Mouse (Mus musculus): ENCODE measurements around the gene Haus3. TPM values are rescaled to one million over a fixed set of nuclear protein-coding genes. Genes with fewer than 3 reads are reported as not detected.

Haus3 gene
- 40.8 TPM for polyA plus RNA-seq (2014; fragmentation: Illumina TruSeq; extraction: RNeasy Lipid Tissue Mini Kit (QIAGEN cat#74804); ENCODE audit: low read depth, low replicate concordance)

DNA sequence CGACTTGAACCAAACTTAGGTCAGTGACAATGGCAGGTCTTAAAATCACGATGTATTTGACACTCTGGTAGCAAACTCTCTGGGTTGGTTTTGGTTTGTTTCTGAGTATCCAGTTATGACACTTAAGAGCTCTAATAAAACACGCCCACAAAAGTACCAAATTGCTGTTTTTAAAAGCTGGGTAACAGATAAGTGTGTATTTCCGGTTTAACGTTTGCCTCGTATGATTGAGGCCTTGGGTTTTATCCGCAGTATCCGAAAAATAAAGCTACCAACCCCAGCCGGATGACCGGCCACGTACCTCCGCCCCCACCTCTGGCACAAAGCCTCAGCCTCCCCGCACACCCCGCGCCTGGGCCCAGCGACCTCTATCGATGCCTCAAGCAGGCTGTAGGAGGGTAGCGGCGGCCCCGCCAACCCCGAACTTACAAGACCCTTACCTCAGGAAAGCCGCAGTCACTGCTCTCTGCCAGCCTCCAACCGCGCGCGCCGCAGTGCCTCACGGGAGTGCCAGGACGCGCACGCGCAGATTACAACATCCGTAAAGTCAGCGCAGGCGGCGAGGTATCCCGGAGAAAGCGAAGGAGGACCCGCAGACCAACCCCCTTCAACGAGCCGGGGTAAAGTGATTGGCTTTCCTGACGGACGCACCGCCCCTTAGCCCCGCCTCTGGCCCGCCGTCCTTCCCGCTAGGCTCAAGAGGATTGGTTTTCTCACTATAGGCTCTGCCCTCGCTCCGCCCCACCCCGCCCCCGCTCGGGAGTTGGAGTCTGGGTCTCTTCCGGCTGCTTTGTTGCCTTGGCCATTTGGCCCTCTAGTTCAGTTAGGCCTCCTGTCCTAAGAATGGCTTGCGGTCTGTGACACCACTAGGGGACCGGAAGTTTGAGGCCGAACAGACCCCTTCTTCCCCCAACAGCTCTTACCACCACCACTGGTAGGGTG is at the start of gene Haus3, which contains the start of gene Poln:
Haus3 (minus strand) TSS at position 578 of the 942 bp plus-strand sequence.
Poln (minus strand) TSS at position 499 of the 942 bp plus-strand sequence.

DNA sequence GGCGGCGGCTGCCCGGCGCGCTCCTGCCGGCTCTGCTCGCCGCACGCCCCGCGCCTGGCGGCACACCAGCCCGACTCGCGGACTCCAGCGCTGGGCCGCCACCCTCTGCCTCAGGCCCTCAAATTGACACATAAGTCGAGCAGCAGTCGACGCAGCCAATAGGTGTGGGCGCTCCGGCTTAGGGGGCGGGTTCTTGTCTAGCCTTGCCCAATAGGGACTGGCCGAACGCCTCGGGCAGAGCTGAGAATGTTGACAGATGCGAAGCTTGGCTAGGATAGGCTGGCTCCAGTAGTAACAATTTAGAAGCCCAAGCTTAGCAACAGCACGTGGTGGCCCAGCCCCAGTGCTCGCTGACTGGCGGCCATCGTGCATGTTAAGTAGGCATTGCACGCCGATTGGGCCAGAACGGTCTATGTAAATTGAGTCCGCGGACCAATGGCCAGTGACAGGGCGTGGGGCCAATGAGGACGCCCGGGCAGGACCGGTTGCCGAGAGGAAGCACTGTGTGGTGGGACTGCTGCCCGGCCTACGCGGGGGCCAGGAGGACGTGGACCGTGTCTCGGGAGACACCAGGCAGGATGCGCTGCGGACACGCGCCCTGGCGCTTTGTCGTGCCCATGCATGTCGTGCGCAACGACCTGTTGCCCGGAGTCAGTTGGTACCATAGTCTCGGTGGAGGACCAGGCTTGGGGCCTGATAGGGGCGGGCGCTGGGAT is 18.4 kb upstream of the Haus3 start, which contains the start of gene Mxd4:
Mxd4 (minus strand) TSS at position 120 of the 716 bp plus-strand sequence.

Other genes starting within 250 kb of the Haus3 start
- 4.2 TPM for gene Nelfa, start 233.1 kb downstream of the Haus3 start, polyA plus RNA-seq (2014; fragmentation: Illumina TruSeq; extraction: RNeasy Lipid Tissue Mini Kit (QIAGEN cat#74804); ENCODE audit: low read depth, low replicate concordance)
- not detected for gene Gm1673, start 186.1 kb downstream of the Haus3 start, polyA plus RNA-seq (2014; fragmentation: Illumina TruSeq; extraction: RNeasy Lipid Tissue Mini Kit (QIAGEN cat#74804); ENCODE audit: low read depth, low replicate concordance)
- gene Nat8l, start 173.5 kb downstream of the Haus3 start, polyA plus RNA-seq (2014; fragmentation: Illumina TruSeq; extraction: RNeasy Lipid Tissue Mini Kit (QIAGEN cat#74804); ENCODE audit: low read depth, low replicate concordance), result 0.13 TPM
- 0.19 TPM for gene Poln, start 79 bp downstream of the Haus3 start, polyA plus RNA-seq (2014; fragmentation: Illumina TruSeq; extraction: RNeasy Lipid Tissue Mini Kit (QIAGEN cat#74804); ENCODE audit: low read depth, low replicate concordance)
- 22.5 TPM for gene Mxd4, start 18.2 kb upstream of the Haus3 start, polyA plus RNA-seq (2014; fragmentation: Illumina TruSeq; extraction: RNeasy Lipid Tissue Mini Kit (QIAGEN cat#74804); ENCODE audit: low read depth, low replicate concordance)
- not detected for gene Zfyve28, start 118.9 kb upstream of the Haus3 start, polyA plus RNA-seq (2014; fragmentation: Illumina TruSeq; extraction: RNeasy Lipid Tissue Mini Kit (QIAGEN cat#74804); ENCODE audit: low read depth, low replicate concordance)
- gene Cfap99, start 119.1 kb upstream of the Haus3 start, polyA plus RNA-seq (2014; fragmentation: Illumina TruSeq; extraction: RNeasy Lipid Tissue Mini Kit (QIAGEN cat#74804); ENCODE audit: low read depth, low replicate concordance), result not detected
- 125 TPM for gene Rnf4, start 166.8 kb upstream of the Haus3 start, polyA plus RNA-seq (2014; fragmentation: Illumina TruSeq; extraction: RNeasy Lipid Tissue Mini Kit (QIAGEN cat#74804); ENCODE audit: low read depth, low replicate concordance)
- 23.4 TPM for gene Fam193a, start 200.4 kb upstream of the Haus3 start, polyA plus RNA-seq (2014; fragmentation: Illumina TruSeq; extraction: RNeasy Lipid Tissue Mini Kit (QIAGEN cat#74804); ENCODE audit: low read depth, low replicate concordance)